Mouse (Mus musculus): ENCODE results near the gene Plppr3. TPM values are rescaled to one million over a fixed set of nuclear protein-coding genes. Genes with fewer than 3 reads are reported as not detected.

Gene Plppr3
- total RNA-seq, 1 experiment from 2014 or later: 0.95 TPM

Other genes with a start within 250 kb of the Plppr3 start
- not detected in 3 replicates for gene Shc2, start 236.7 kb downstream of the Plppr3 start, total RNA-seq (2017)
- not detected in 3 replicates for gene Odf3l2, start 228.9 kb downstream of the Plppr3 start, total RNA-seq (2017)
- gene Madcam1, start 210.1 kb downstream of the Plppr3 start, total RNA-seq (2017): not detected in 3 replicates
- gene Tpgs1, start 205.3 kb downstream of the Plppr3 start, total RNA-seq (2017): 8.9 to 28.4 TPM (median 25.4 TPM) in 3 replicates
- 76.0 to 109 TPM (median 89.7 TPM) in 3 replicates for gene Cdc34, start 192.4 kb downstream of the Plppr3 start, total RNA-seq (2017)
- 0.29 to 17.0 TPM (median 3.0 TPM) in 3 replicates for gene Gzmm, start 185.6 kb downstream of the Plppr3 start, total RNA-seq (2017)
- gene Bsg, start 170.1 kb downstream of the Plppr3 start, total RNA-seq (2017): 158 to 185 TPM (median 179 TPM) in 3 replicates
- not detected in 3 replicates for gene Hcn2, start 158.0 kb downstream of the Plppr3 start, total RNA-seq (2017)
- gene Polrmt, start 128.1 kb downstream of the Plppr3 start, total RNA-seq (2017): 8.3 to 15.9 TPM (median 10.4 TPM) in 3 replicates
- not detected in 3 replicates for gene Fgf22, start 119.6 kb downstream of the Plppr3 start, total RNA-seq (2017)
- 3.5 to 18.0 TPM (median 8.8 TPM) in 3 replicates for gene Rnf126, start 107.7 kb downstream of the Plppr3 start, total RNA-seq (2017)
- gene Fstl3, start 97.4 kb downstream of the Plppr3 start, total RNA-seq (2017): 1.3 to 3.3 TPM (median 2.0 TPM) in 3 replicates
- gene Prss57, start 83.7 kb downstream of the Plppr3 start, total RNA-seq (2017): 0.21 to 2.1 TPM in 2 of 3 replicates, not detected in the other
- 21.3 to 30.9 TPM (median 27.0 TPM) in 3 replicates for gene Palm, start 81.1 kb downstream of the Plppr3 start, total RNA-seq (2017)
- gene Misp, start 53.6 kb downstream of the Plppr3 start, total RNA-seq (2017): not detected in 3 replicates
- 55.7 to 124 TPM (median 78.8 TPM) in 3 replicates for gene Ptbp1, start 20.2 kb downstream of the Plppr3 start, total RNA-seq (2017)
- gene Prtn3, start 158 bp downstream of the Plppr3 start, total RNA-seq (2017): not detected in 3 replicates
- gene Elane, start 11.6 kb upstream of the Plppr3 start, total RNA-seq (2017): not detected in 3 replicates
- gene Cfd, start 16.2 kb upstream of the Plppr3 start, total RNA-seq (2017): not detected in 3 replicates
- 13.3 to 16.8 TPM (median 13.3 TPM) in 3 replicates for gene Med16, start 34.3 kb upstream of the Plppr3 start, total RNA-seq (2017)
- gene Gm26602, start 36.2 kb upstream of the Plppr3 start, total RNA-seq (2017): not detected in 3 replicates
- 0.39 TPM in 1 of 3 replicates, not detected in the others for gene Kiss1r, start 42.3 kb upstream of the Plppr3 start, total RNA-seq (2017)
- 23.4 to 53.8 TPM (median 35.4 TPM) in 3 replicates for gene R3hdm4, start 46.6 kb upstream of the Plppr3 start, total RNA-seq (2017)
- 35.3 to 38.9 TPM (median 36.8 TPM) in 3 replicates for gene Arid3a, start 52.4 kb upstream of the Plppr3 start, total RNA-seq (2017)
- 7.8 to 14.2 TPM (median 8.8 TPM) in 3 replicates for gene Wdr18, start 85.5 kb upstream of the Plppr3 start, total RNA-seq (2017)
- not detected in 3 replicates for gene Grin3b, start 96.1 kb upstream of the Plppr3 start, total RNA-seq (2017)
- 49.0 to 80.6 TPM (median 59.1 TPM) in 3 replicates for gene Tmem259, start 109.7 kb upstream of the Plppr3 start, total RNA-seq (2017)
- 210 to 295 TPM (median 228 TPM) in 3 replicates for gene Cnn2, start 114.0 kb upstream of the Plppr3 start, total RNA-seq (2017)
- gene Abca7, start 121.9 kb upstream of the Plppr3 start, total RNA-seq (2017): 33.6 to 53.0 TPM (median 45.9 TPM) in 3 replicates
- 356 to 478 TPM (median 365 TPM) in 3 replicates for gene Arhgap45, start 142.0 kb upstream of the Plppr3 start, total RNA-seq (2017)
- 83.4 to 130 TPM (median 95.9 TPM) in 3 replicates for gene Polr2e, start 165.2 kb upstream of the Plppr3 start, total RNA-seq (2017)
- 250 to 253 TPM (median 251 TPM) in 3 replicates for gene Gpx4, start 172.5 kb upstream of the Plppr3 start, total RNA-seq (2017)
- gene Sbno2, start 230.9 kb upstream of the Plppr3 start, total RNA-seq (2017): 50.6 to 75.0 TPM (median 51.9 TPM) in 3 replicates
- 155 to 177 TPM (median 155 TPM) in 3 replicates for gene Stk11, start 241.2 kb upstream of the Plppr3 start, total RNA-seq (2017)

Data from monocyte, adult 5-6 weeks (primary cell).